Mouse (Mus musculus) E14TG2a.4 (cell line): ENCODE results near the gene Pou2f1.

Experiments
- CTCF ChIP-seq: conservative IDR thresholded peaks from 2 replicates; pipeline ENCODE4 v1.5.1; 2014; ENCODE audit warnings: low read length
- NANOG ChIP-seq: IDR thresholded peaks from 2 replicates; pipeline ENCODE4 v1.6.1; 2014; ENCODE audit warnings: borderline replicate concordance, low read length, mixed read lengths
- POU5F1 ChIP-seq: IDR thresholded peaks from 2 replicates; pipeline ENCODE4 v1.6.1; 2014; ENCODE audit warnings: low read length, borderline replicate concordance

GRCm38 (mm10) chr1:165829890-165830289 is 172.6 kb downstream of the Pou2f1 start:
- TF ChIP-seq CTCF (no peak), POU5F1 (no peak), NANOG (no peak)
